Mouse (Mus musculus): Measurements from ENCODE around the gene Nrxn1.

GRCm38 (mm10) chr17:90836154-90837021, 256.5 kb downstream of the Nrxn1 start:
- no peak for TF ChIP-seq POLR2A (IDR thresholded peaks at IDR 0.05; ENCODE audit: extremely low read depth, insufficient read depth, low read length)
- TF ChIP-seq CTCF (IDR thresholded peaks at IDR 0.05; ENCODE audit: low read depth, low read length): no peak
